Mouse (Mus musculus) embryonic facial prominence, embryonic 10.5 days (tissue): ENCODE results near the gene Osbpl7. TPM values are rescaled to one million over a fixed set of nuclear protein-coding genes. Genes with fewer than 3 reads are reported as not detected.

Experiments
- DNase-seq: peaks from one replicate; pipeline ENCODE4 v3.0.0-alpha.2; 2017; ENCODE audit warnings: low spot score
- H3K27ac ChIP-seq: fragments of 300-500 bp; sonication (generic); replicated peaks from 2 replicates; pipeline ENCODE4 v1.5.1; 2016; ENCODE audit warnings: mild to moderate bottlenecking
- H3K27me3 ChIP-seq: fragments of 300-500 bp; sonication (generic); replicated peaks from 2 replicates; pipeline ENCODE4 v1.6.1; 2016; ENCODE audit warnings: low read depth, mild to moderate bottlenecking; ENCODE audit not compliant: poor library complexity, severe bottlenecking
- H3K36me3 ChIP-seq: fragments of 300-500 bp; sonication (generic); replicated peaks from 2 replicates; pipeline ENCODE4 v1.6.1; 2016; ENCODE audit warnings: mild to moderate bottlenecking, moderate library complexity
- H3K4me1 ChIP-seq: fragments of 300-500 bp; sonication (generic); 2 replicates; pipeline ENCODE4 v1.6.1; 2016
- H3K4me3 ChIP-seq: fragments of 300-500 bp; sonication (generic); 2 replicates; pipeline ENCODE4 v1.5.1; 2016; ENCODE audit warnings: mild to moderate bottlenecking, moderate library complexity
- H3K9me3 ChIP-seq: fragments of 300-500 bp; sonication (generic); 2 replicates; pipeline ENCODE4 v1.6.1; 2016; ENCODE audit warnings: mild to moderate bottlenecking
- WGBS: fragments of 180-500 bp; shearing (Covaris S2); methylation state at CpG from one replicate; pipeline ENCODE4 v1.1.7; 2016; 5-methylcytosine and 5-hydroxymethylcytosine counted together
- polyA plus RNA-seq: library from polyadenylated mRNA; unstranded; fragments of >200 nt; fragmentation: Nextera tagmentation; extraction: Ambion mirVana; gene quantifications from 2 replicates; pipeline ENCODE4 v1.2.1, GENCODE M21; 2016

Gene Osbpl7
- polyA plus RNA-seq, result 9.7 and 10.0 TPM in 2 replicates

DNA sequence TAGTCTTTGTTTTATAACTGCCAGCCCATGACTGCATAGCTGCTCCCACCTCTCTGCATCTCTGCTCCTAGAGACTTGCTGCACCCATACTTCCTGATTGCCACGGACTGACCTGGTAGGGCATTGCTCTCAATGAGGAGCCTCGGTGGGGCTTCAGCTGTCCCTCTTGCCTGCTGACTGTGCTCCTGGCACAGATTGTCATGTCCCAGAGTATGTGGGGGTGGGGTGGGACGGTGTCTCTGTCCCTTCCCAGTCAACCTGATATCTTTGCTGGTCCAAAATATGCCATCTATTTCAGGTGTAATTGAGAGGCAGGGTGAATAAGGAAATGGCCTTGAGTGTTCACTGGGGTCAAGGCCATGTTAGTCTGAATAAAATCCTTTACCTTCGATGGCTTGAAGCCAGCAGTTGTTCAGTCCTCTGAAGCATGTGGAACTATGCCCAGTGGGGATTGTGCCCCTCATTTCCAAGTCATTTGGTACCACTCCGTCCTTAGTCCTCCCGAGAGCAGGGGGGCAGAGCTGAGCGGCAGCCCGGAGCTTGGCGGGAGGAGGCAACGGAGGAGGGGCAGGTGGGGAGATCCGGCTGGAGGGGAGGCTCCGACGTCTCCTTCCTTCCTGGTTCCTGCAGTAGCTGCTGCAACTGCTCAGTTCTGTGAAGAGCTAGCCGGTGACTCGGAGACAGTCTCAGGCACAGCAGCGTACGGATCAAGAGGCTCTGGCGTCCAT, at the start of gene Osbpl7:
Gene Osbpl7, plus strand, starts transcription at position 413 of the 728 bp plus-strand sequence.
- Histone ChIP-seq H3K4me1 (peaks cover 26% of the 10 kb centered on the region), H3K36me3 (peaks cover 63% of the 10 kb centered on the region), H3K4me3 (peak within 1 kb of the TSS; percentile 80), H3K27ac (peak within 1 kb of the TSS; percentile 71), H3K27me3 (no peaks in the 10 kb centered on the region), H3K9me3 (no peaks in the 10 kb centered on the region)
- peak; percentile 80 for DNase-seq
- 7% methylated on average over 18 of the region's 18 CpGs for WGBS

DNA sequence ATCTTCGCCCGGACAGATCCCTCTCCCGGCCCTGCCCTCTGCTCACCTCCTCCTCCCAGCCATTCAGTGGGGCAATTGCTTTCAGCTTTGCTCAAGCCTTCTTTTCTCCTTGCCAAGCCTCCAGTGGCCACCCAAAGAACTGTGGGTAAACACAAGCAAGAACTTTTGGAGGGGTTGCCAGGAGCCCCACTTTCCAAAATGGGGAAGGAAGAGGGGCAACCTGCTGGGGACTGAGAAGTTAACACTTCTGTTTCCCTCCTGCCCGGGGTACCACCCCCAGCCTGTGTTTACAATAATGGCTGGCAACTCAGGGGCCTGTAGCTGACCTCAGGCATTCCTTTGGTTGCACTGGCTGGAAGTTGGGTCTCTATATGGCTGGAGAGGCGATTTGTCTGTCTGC, 47.3 kb upstream of the Osbpl7 start:
- Histone ChIP-seq H3K4me1 (peaks cover 37% of the 10 kb centered on the region), H3K27ac (no peak overlapping the region; the same call in 1 of the 2 replicates), H3K9me3 (no peaks in the 10 kb centered on the region), H3K36me3 (no peaks in the 10 kb centered on the region), H3K4me3 (no peak overlapping the region), H3K27me3 (peaks cover 83% of the 10 kb centered on the region)
- no peak for DNase-seq
- 38% methylated on average over 5 of the region's 5 CpGs for WGBS

DNA sequence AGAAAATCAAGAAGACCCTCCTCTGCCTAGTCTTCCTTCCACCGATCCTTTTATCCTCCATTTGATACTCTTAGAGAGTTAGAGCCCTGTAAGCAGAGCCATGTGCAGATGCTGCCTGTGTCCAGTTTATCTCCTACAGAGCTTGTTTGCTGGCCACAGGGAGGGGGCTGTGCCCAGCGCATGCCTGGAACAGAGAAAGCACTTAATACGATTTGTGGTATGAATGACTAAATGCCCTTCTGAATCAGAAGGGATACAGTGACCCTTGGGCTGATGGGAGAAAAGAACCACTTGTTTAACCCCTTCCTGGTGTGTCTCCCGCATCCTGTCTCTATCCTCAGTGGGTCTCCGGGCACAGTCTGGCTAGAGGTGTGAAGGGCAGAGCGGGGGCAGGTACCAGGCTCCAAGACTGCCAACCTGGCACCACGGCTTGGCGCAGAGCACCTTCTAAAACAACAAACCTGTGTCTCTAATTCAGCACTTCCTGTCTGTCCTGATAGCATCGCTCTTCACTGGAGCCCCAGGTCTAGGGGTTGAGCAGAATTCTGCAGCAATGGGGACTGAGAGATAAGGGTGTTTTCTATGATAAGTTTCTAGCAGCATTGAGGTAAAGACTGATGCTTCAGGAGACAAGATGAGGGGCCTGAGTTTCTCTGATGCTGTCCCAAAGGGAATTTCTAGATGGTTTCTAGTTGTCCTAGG, 43.2 kb upstream of the Osbpl7 start:
- Histone ChIP-seq H3K27me3 (peaks cover 82% of the 10 kb centered on the region), H3K4me1 (peaks cover 43% of the 10 kb centered on the region), H3K27ac (no peak overlapping the region)

DNA sequence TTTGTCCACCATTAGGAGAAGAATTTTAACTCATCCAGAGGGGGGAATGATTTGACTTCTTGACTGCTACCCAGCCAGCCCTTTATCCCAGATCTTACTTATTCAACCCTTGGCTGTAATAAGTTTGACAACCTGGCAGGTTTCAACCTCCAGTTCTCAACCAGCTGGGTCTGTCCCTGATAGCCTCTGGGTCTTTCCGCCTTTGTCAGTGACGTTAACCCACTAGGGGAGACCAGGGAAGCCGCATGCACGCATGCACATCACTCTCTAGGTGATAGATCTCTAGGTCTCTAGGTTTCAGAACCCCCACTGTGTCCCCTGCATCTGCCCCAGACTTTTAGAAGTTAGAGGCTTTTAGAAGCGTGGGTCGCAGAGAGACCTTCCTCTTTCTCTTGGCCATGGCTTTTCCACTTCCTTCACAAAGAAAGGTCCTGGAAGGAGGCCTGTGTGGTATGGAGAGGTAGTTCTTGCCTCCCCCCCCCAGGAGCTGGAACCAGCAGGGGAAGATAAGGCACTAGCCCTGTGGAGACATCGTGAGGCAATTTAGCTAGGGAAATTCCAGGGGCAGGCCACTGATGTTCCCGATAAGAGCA, 41.1 kb upstream of the Osbpl7 start:
- Histone ChIP-seq H3K4me3 (no peak overlapping the region), H3K9me3 (no peaks in the 10 kb centered on the region), H3K27me3 (peaks cover 82% of the 10 kb centered on the region), H3K4me1 (peaks cover 40% of the 10 kb centered on the region), H3K27ac (no peak overlapping the region), H3K36me3 (no peaks in the 10 kb centered on the region)
- DNase-seq, result no peak
- WGBS, result 53% methylated on average over 8 of the region's 8 CpGs

More for the DNA sequence above, 43.2 kb upstream of the Osbpl7 start:
- 69% methylated on average over 9 of the region's 9 CpGs for WGBS
- no peak for DNase-seq
- Histone ChIP-seq H3K4me3 (no peak overlapping the region), H3K9me3 (no peaks in the 10 kb centered on the region), H3K36me3 (no peaks in the 10 kb centered on the region)

DNA sequence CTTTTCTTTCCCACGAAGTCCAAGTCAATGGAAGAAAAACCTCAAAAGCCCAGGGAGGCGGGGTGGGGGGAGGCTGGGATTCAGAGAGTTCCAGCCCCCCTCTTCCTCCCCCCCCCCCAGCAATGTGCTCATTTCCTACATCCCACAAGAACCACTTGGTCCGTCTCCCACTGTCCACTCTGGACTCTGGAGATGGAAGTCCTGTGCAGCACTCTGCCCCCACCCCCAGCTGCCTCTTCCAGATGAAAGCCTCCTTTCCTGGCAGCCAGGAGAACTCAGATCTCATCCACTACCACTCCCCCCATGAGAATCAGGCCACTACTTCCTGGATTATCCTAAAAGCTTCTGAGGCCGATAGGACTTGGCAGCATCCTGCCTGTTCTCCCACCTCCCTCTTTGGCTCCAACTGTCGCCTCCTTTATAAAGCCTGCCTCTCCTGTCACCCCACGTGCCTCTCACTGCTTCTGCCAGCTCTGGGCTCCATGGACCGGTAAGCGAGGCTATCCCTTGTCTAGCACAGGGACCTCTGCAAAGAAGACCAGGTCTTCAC, 37.2 kb upstream of the Osbpl7 start, which contains the start of gene Sp6:
Gene Sp6, plus strand, starts transcription at position 274 of the 550 bp plus-strand sequence.
- 36% methylated on average over 8 of the region's 8 CpGs for WGBS
- Histone ChIP-seq H3K36me3 (no peaks in the 10 kb centered on the region), H3K9me3 (no peaks in the 10 kb centered on the region), H3K4me3 (no peak within 1 kb of the TSS), H3K27me3 (peaks cover 99% of the 10 kb centered on the region), H3K4me1 (peaks cover 33% of the 10 kb centered on the region), H3K27ac (no peak within 1 kb of the TSS)
- DNase-seq, result no peak

DNA sequence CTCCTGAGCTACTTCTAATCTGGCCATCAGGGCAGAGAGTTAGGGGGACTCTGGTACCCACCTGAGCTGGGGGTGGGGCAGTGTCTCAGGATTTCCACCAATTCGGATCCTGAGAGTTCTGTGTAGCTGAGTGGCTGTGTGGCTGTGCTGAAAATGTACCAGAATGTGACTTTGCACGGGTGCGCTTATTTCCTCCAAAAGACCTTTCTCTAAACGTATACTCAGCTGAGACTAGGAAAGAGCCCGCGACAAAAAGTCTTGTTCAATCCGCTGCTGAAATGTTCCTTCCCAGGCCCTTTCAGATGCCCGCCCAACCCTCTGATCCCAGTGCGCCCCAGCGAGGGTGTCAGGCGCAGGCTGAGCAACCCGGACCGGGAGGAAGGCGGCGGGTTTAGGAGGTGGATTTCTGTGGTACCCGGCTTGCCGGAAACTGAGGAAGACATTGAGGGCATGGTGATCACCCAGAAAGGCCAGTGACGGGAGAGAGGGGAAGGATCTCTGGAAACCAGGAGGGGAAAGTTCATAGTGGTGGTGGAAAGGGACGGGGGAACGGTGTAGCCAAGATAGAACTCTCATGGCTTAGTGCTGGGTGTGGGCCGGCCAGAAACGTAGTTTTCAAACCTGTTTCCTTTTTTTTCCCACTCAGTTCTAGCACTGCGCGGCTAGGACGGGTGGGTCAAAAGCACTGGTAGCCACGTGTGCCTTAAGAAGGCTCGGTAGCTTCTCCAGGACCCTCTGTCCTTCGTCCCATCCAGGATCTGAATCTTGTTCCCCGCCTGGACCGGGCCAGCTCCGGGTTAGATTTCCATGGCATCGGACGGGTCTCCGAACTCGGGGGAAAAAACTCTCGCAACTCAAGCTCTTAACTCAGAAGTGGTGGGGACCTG, 32.5 kb upstream of the Osbpl7 start:
- peaks cover 49% of the 10 kb centered on the region for H3K4me1 ChIP-seq
- no peak overlapping the region for H3K27ac ChIP-seq
- peak overlapping the region; percentile 57 for H3K4me3 ChIP-seq
- under 1% methylated on average over 36 of the region's 36 CpGs for WGBS
- H3K27me3 ChIP-seq, result peaks cover 100% of the 10 kb centered on the region
- no peaks in the 10 kb centered on the region for H3K9me3 ChIP-seq
- H3K36me3 ChIP-seq, result no peaks in the 10 kb centered on the region
- DNase-seq, result peak; percentile 60

DNA sequence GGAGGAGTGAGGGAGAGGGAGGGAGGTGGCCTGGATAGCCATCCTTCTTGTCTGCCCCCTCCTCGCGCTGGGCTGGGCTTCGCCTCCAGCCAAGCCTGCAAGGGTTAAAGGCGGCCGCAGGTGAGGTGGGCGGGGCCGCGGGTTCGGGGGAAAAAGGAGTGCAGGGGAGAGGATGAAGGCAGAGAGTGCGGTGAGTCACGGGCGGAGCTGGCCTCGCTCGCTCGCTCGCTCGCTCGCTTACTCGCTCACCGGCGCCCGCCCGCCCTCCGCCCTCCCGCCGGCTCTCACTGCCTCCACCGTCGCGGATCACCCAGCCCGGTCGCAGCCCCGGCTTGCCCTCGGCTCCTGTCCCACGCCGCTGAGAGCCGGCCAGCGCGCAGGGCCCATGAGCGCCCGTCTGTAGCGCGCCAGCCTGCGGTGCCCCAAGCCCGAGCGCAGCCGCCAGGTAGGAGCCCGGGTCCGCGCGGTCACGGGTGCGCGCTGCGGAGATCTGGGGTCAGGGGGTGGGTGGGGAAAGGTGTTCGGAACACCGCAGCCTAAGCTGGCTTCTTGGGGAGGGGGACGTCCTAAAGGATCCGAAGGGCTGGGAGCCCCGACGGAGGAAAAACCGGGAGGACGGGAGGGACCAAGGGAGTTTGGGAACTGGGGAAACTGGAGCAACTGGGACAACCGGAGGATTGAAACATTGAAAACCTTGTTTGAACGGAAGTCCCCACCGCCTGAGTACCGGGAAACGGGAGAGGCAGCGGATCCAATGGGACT, 31.7 kb upstream of the Osbpl7 start:
- peak; percentile 71 for DNase-seq
- Histone ChIP-seq H3K9me3 (no peaks in the 10 kb centered on the region), H3K27me3 (peaks cover 100% of the 10 kb centered on the region), H3K4me3 (peak overlapping the region; percentile 57), H3K27ac (peak overlapping the region; percentile 77), H3K36me3 (no peaks in the 10 kb centered on the region), H3K4me1 (peaks cover 43% of the 10 kb centered on the region)
- WGBS, result under 1% methylated on average over 68 of the region's 68 CpGs

DNA sequence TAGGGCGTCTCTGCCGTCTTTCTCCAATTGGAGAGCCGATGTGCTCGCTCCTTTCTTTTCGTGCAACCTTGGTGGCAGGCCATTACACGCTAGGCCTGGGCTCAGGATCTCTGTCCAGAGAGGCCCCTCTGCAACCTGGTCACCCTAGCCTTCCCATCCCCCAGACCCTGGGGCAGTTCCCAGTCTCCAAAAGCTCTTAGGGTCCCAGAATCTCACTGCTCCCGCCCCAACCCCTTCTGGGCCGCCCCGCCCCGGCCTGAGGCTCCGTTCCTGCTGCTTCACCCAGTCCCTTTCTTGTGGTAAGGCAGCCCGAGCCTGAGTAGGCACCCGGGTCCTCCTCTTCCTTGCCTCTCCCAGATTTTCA, 31.1 kb upstream of the Osbpl7 start:
- H3K4me3 ChIP-seq, result peak overlapping the region; percentile 57

DNA sequence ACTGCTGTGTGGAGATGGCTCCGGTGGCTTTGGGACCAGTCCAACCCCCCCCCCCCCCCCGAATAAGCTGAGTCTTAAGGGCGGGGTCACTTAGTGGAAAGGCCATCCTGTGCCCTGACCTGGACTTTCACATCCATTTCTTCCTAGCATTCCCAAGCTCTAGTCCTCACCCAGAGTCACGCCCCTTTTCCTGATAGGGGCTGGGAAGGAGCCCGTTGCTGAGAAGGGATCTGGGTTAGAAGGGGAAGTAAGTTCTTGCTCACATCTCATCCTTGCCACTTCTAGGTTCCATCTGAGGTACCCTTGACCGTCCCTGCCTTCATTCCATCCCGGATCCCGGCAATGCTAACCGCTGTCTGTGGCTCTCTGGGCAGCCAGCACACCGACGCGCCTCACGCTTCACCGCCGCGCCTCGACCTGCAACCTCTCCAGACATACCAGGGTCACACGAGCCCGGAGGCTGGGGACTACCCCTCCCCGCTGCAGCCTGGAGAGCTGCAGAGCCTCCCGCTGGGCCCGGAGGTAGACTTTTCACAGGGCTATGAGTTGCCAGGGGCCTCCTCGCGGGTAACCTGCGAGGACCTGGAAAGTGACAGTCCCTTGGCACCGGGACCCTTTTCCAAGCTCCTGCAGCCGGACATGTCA, 29.2 kb upstream of the Osbpl7 start:
- Histone ChIP-seq H3K4me1 (peaks cover 58% of the 10 kb centered on the region), H3K27me3 (peaks cover 97% of the 10 kb centered on the region), H3K4me3 (peak overlapping the region; percentile 63), H3K9me3 (no peaks in the 10 kb centered on the region), H3K36me3 (no peaks in the 10 kb centered on the region), H3K27ac (no peak overlapping the region)
- peak; percentile 43 for DNase-seq
- WGBS, result under 1% methylated on average over 27 of the region's 27 CpGs

More for the DNA sequence above, 31.1 kb upstream of the Osbpl7 start:
- peaks cover 100% of the 10 kb centered on the region for H3K27me3 ChIP-seq
- peaks cover 43% of the 10 kb centered on the region for H3K4me1 ChIP-seq
- WGBS, result 1% methylated on average over 13 of the region's 13 CpGs
- H3K27ac ChIP-seq, result no peak overlapping the region
- H3K9me3 ChIP-seq, result no peaks in the 10 kb centered on the region
- DNase-seq, result peak; percentile 48
- no peaks in the 10 kb centered on the region for H3K36me3 ChIP-seq

DNA sequence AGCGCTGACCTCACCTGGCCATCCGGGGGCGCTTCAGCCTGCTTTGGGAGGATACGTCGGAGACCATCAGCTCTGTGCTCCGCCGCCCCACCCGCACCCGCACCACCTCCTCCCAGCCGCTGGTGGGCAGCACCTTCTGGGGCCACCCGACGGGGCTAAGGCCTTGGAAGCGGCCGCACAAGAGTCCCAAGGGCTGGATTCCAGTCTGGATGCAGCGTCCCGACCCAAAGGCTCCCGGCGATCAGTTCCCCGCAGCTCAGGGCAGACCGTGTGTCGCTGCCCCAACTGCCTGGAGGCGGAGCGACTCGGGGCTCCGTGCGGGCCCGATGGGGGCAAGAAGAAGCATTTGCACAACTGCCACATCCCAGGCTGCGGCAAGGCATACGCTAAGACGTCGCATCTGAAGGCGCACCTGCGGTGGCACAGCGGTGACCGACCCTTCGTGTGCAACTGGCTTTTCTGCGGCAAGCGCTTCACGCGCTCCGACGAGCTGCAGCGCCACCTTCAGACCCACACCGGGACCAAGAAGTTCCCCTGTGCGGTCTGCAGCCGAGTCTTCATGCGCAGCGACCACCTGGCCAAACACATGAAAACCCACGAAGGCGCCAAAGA, 28.4 kb upstream of the Osbpl7 start:
- Histone ChIP-seq H3K36me3 (no peaks in the 10 kb centered on the region), H3K4me1 (peaks cover 59% of the 10 kb centered on the region), H3K27me3 (peaks cover 90% of the 10 kb centered on the region), H3K4me3 (peak overlapping the region; percentile 63), H3K9me3 (no peaks in the 10 kb centered on the region), H3K27ac (peak overlapping the region; percentile 77)
- under 1% methylated on average over 50 of the region's 50 CpGs for WGBS
- DNase-seq, result peak; percentile 84
